Mouse (Mus musculus) E14TG2a.4 (cell line): ENCODE data around the gene Vmn2r68.

Experiments
- H3K27me3 ChIP-seq: 2 replicates; pipeline ENCODE4 v1.6.1; 2014; ENCODE audit warnings: low read length, control low read depth; ENCODE audit not compliant: insufficient read depth
- H3K36me3 ChIP-seq: 2 replicates; pipeline ENCODE4 v1.6.1; 2014; ENCODE audit warnings: low read length, control low read depth; ENCODE audit not compliant: insufficient read depth
- H3K4me1 ChIP-seq: replicated peaks from 2 replicates; pipeline ENCODE4 v1.6.1; 2014; ENCODE audit warnings: low read depth, low read length, control low read depth
- H3K4me3 ChIP-seq: replicated peaks from 2 replicates; pipeline ENCODE4 v1.5.1; 2014; ENCODE audit warnings: mild to moderate bottlenecking, low read length
- H3K9me3 ChIP-seq: 2 replicates; pipeline ENCODE4 v1.6.1; 2014; ENCODE audit warnings: low read length, control low read depth
- CTCF ChIP-seq: conservative IDR thresholded peaks from 2 replicates; pipeline ENCODE4 v1.5.1; 2014; ENCODE audit warnings: low read length
- NANOG ChIP-seq: IDR thresholded peaks from 2 replicates; pipeline ENCODE4 v1.6.1; 2014; ENCODE audit warnings: borderline replicate concordance, low read length, mixed read lengths
- POU5F1 ChIP-seq: IDR thresholded peaks from 2 replicates; pipeline ENCODE4 v1.6.1; 2014; ENCODE audit warnings: low read length, borderline replicate concordance

The Vmn2r68 gene

GRCm38 (mm10) chr7:85237683-85238082, at the start of gene Vmn2r68:
Vmn2r68 (minus strand) TSS chr7:85237783.
- no peaks in the 10 kb centered on the region for H3K9me3 ChIP-seq
- no peak within 1 kb of the TSS for H3K4me3 ChIP-seq
- H3K27me3 ChIP-seq = no peaks in the 10 kb centered on the region
- no peaks in the 10 kb centered on the region for H3K36me3 ChIP-seq
- TF ChIP-seq POU5F1 (no peak), CTCF (no peak), NANOG (no peak)
- H3K4me1 ChIP-seq = no peaks in the 10 kb centered on the region
